Mouse (Mus musculus) granulocyte monocyte progenitor cell, adult 5-6 weeks (primary cell): ENCODE data around the gene Ttc38. TPM values are rescaled to one million over a fixed set of nuclear protein-coding genes. Genes with fewer than 3 reads are reported as not detected.

Source experiments
- ATAC-seq: replicated peaks from 2 replicates; pipeline ENCODE4 v1.8.0; 2016; ENCODE audit warnings: mild to moderate bottlenecking, moderate TSS enrichment, inconsistent platforms; ENCODE audit not compliant: poor library complexity, severe bottlenecking
- total RNA-seq, 2 experiments: library from RNA; stranded (forward) in 1 of 2; stranded (reverse) in 1 of 2; fragments of 200-712, 200-1000 nt in 1 of 2; fragments of >200 nt in 1 of 2; fragmentation: Nextera tagmentation in 1 of 2; gene quantifications; 2 replicates each; pipeline ENCODE4 v1.2.3; 2014 to 2017

Ttc38 gene
- total RNA-seq, 2 experiments from 2014 or later, result 2.9 to 5.0 TPM

DNA sequence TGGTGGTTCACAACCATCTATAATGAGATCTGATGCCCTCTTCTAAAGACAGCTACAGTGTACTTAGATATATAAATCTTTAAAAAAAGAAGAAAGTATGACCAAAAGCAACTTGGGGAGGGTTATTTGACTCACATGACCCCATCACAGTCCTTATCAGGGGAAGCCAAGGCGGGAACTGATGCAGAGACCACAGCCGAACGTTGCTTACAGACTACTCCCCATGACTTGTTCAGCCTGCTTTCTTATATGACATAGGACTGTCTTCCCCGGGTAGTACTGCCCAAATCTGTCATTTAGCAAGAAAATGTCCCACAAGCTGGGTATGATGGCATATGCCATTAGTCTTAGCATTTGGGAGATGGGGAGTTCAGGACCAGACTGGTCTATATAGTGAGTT lies 57.1 kb downstream of the Ttc38 start:
- ATAC-seq, result no peak

DNA sequence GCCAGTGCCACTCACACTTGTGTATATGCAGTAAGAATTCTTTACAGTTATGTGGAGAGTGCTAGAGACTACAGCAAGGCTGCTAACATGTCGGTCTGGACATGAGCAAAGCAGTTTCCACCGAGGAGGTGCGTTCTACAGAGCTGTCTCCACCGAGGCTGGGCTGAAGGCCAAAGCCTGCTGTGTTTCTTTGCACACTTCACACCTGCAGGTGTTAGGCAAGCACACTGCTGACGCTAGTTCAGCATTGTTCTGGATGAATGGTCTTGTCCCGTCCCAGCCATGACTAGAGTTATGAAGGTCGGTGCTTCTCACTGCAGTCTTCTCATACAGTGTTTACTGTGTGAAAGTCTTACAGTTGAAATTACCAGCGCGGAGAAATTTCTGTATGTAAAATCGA lies 59.9 kb downstream of the Ttc38 start:
- ATAC-seq, result no peak

DNA sequence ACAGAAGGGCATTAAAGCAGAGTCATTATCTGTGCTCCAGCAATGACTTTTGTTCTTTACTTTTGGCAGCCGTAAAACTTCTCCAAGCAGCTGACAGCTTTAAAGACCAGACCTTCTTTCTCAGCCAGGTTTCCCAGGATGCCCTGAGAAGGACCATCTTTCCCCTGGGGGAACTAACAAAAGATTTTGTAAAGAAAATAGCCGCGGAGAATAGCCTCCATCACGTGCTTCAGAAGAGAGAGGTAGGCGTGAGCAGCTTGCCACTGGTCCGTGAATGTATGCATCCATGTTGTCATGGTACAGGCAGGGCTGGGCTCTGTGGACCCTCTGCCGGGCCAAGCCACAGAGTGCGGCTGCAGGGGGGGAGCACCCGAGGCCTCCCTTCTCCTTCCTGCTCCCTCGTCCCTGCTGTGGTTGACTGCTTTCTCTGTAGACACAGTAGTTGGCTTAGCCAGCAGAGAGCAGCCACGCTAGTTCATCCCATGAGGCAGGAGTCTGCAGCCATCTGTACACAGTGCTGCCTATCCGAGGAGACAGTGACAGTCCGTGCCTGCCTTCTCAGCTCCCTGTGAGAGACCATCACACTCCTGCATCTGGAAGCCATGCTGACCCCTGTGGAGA lies 60.5 kb downstream of the Ttc38 start:
- no peak for ATAC-seq

DNA sequence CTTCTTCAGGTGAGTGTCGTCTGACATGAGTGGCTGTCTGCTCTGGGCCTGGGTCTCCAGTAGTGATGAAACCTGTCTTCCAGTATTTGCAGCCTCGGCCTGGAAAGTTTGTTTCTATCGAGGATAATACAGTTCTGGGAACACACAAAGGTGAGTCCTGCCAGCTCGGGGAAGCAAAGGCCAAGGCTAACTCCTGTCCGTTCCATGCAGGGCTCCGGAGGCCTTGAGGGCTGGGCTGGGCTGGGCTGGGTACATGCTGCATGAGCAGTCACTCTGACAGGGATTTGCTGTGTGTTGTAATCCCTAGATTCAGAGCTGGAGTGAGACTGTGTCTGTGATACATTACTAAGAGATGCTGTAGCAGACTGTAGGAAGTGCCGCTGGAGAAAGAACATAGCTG lies 61.8 kb downstream of the Ttc38 start:
- no peak for ATAC-seq

DNA sequence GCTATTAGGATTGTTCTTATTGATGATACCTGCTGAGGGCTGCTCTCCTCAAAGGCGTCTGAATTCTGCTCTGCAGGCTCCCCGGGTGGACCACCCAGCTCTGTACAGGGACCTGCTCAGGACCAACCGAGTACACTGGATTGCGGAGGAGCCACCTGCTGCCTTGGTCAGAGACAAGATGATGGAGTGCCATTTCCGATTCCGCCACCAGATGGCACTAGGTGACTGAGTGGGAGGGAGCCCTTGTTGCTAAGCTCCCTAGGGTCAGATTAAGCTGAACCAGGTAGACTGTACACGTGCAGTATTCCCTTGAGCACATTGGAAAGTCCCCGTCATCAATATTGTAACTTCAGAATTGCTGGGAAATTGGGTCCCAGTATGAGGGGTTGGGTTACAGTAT lies 64.2 kb downstream of the Ttc38 start:
- peak; percentile 87 for ATAC-seq

DNA sequence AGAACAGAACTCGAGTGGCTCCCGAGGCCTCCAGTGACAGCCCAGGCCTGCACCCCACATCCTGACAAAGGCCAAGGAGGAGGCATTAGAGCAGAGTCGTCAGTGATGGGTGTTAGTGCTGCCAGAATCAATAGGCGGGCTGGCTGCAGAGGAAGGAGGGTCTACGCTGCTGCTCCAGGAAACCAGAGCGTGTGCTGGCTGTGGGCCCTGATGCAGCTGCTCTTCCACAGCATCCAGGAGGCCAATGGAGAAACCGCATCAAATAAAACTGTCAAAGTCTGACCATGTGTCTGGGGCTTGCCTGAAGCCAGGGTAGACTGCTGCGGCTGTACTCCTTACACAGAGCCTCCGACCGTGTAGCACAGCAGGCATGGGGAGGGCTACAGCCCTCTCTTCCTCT lies 65.0 kb downstream of the Ttc38 start:
- no peak for ATAC-seq

DNA sequence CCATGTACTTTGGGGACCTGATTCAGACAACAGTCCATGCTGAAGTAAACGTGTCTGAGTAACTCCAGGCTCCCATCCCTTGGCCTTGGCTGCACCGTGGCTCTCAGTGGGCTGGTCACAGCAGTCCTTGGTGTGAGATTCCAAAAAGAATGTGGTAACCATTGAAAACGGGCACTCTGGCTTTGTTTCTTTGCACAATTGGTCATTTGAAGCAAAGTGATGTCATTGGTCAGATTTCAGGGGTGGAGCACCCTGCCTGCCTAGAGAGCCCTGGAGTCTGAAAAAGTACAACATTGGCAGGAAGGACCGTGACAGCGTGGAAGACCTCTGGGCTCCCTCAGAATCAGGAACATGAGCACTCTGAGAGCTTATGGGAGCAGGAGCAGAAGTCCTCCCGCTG lies 67.3 kb downstream of the Ttc38 start:
- no peak for ATAC-seq

DNA sequence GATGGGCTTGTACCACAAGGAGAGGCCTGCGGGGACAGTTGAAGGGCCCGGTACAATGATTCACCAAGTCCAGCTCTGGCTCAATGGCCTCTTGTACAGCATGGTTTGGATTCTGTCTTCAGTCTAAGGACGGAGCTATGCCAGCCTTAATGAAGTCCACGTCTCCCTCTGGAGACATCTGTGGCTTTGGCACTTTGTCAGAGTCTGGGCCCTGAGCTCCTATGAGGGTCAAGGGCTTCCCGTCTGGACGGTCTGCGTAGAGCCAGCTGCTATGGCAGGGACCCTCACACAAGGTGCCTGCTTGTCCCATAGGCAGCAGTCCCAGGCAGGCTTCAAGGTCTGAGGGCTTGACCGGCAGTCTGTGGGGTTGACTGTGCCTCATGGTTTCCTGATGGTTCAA lies 68.2 kb downstream of the Ttc38 start:
- no peak for ATAC-seq

DNA sequence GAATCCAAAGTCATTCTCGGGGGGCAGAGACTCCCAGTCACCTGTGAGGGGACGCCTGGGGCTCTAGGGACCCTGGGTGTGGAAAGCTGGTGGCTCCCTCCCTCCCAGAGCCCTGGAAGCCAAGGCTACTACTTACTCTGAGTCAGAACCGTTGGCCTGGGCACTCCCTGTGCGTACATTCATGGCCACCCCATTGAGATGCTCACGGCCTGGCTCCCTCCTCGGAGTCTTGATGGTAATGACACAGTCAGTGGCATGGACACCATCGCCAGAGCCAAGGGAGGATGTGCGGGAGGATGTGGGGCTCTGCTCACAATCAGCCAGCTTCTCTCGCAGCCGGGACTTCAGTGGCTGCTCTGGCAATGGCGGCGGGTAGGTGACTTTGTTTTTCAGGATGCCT lies 68.7 kb downstream of the Ttc38 start:
- no peak for ATAC-seq

DNA sequence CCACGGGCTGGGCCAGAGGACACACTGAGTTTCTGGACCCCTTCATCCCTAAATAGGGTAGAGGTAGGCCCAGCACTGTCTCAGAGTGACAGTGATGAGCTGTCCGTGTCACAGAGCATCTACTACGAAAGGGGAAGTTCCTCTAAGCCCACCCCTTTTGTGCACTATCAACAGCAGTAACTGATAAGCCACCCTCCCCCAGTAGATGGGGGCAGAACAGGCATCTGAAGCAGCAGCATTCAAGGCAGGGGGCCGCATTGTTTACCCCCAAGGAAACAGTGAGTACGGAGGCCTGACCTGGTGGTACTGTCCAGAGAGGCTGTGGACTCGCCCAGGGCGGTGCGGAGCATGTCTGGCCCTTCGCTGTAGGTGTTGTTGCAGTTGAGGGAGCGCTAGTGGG lies 70.4 kb downstream of the Ttc38 start:
- ATAC-seq, result peak; percentile 54

DNA sequence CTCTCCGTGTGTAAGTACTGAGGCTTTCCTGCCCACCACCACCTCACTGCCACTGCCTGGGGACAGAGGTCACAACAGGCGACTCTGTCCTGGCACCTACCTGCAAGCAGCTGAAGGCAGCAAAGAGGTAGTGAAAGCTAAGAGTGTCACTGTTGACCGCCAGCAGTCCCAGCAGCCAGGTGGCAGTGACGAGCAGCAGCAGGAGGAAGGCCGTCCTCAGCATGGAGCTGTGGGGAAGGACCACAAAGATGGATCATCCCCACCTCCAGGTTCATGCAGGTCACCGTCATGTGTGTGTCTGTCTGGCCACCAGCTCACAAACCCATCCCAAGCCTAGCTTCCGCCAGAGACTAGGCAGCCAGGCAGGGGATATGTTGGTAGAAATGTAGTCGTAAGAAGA lies 71.7 kb downstream of the Ttc38 start:
- no peak for ATAC-seq

Other genes starting within 250 kb of the Ttc38 start
- gene Wnt7b, start 249.8 kb upstream of the Ttc38 start, total RNA-seq (2014; fragmentation: Nextera tagmentation), result not detected in 2 replicates
- not detected in 2 replicates for gene Wnt7b, start 249.8 kb upstream of the Ttc38 start, total RNA-seq (2017)
- not detected in 2 replicates for gene Ppara, start 97.3 kb upstream of the Ttc38 start, total RNA-seq (2014; fragmentation: Nextera tagmentation)
- gene Ppara, start 97.3 kb upstream of the Ttc38 start, total RNA-seq (2017), result not detected in 2 replicates
- gene Cdpf1, start 20.6 kb upstream of the Ttc38 start, total RNA-seq (2014; fragmentation: Nextera tagmentation), result 13.5 and 17.1 TPM in 2 replicates
- gene Cdpf1, start 20.6 kb upstream of the Ttc38 start, total RNA-seq (2017), result 10.8 and 11.1 TPM in 2 replicates
- gene Pkdrej, start 10.6 kb upstream of the Ttc38 start, total RNA-seq (2014; fragmentation: Nextera tagmentation), result not detected in 2 replicates
- gene Pkdrej, start 10.6 kb upstream of the Ttc38 start, total RNA-seq (2017), result not detected in 2 replicates
- 7.9 and 13.6 TPM in 2 replicates for gene Gtse1, start 27.4 kb downstream of the Ttc38 start, total RNA-seq (2014; fragmentation: Nextera tagmentation)
- 19.5 and 20.0 TPM in 2 replicates for gene Gtse1, start 27.4 kb downstream of the Ttc38 start, total RNA-seq (2017)
- 17.2 and 32.2 TPM in 2 replicates for gene Trmu, start 47.0 kb downstream of the Ttc38 start, total RNA-seq (2014; fragmentation: Nextera tagmentation)
- 22.3 and 28.7 TPM in 2 replicates for gene Trmu, start 47.0 kb downstream of the Ttc38 start, total RNA-seq (2017)
- gene Celsr1, start 201.5 kb downstream of the Ttc38 start, total RNA-seq (2014; fragmentation: Nextera tagmentation), result 8.0 and 12.6 TPM in 2 replicates
- gene Celsr1, start 201.5 kb downstream of the Ttc38 start, total RNA-seq (2017), result 6.9 and 8.7 TPM in 2 replicates
- 15.0 and 19.9 TPM in 2 replicates for gene Gramd4, start 225.4 kb downstream of the Ttc38 start, total RNA-seq (2014; fragmentation: Nextera tagmentation)
- gene Gramd4, start 225.4 kb downstream of the Ttc38 start, total RNA-seq (2017), result 15.9 and 18.4 TPM in 2 replicates